Mouse (Mus musculus): ENCODE data around the gene Gm281. TPM values are rescaled to one million over a fixed set of nuclear protein-coding genes. Genes with fewer than 3 reads are reported as not detected.

The Gm281 gene
- polyA plus RNA-seq, 1 experiment = not detected

GRCm38 (mm10) chr14:13895198-13895597 lies 19.1 kb downstream of the Gm281 start:
- Histone ChIP-seq H3K27ac (ENCODE audit: insufficient read depth, low read depth, low read length) (no peak overlapping the region), H3K4me3 (ENCODE audit: insufficient read depth, low read length) (no peak overlapping the region), H3K4me1 (ENCODE audit: control insufficient read depth, insufficient read depth, low read length) (no peaks in the 10 kb centered on the region)
- TF ChIP-seq POLR2A (IDR thresholded peaks at IDR 0.05; ENCODE audit: borderline replicate concordance, low read depth, low read length) = no peak
- no peak for TF ChIP-seq CTCF (IDR thresholded peaks at IDR 0.05; ENCODE audit: low read depth, low read length)

DNA sequence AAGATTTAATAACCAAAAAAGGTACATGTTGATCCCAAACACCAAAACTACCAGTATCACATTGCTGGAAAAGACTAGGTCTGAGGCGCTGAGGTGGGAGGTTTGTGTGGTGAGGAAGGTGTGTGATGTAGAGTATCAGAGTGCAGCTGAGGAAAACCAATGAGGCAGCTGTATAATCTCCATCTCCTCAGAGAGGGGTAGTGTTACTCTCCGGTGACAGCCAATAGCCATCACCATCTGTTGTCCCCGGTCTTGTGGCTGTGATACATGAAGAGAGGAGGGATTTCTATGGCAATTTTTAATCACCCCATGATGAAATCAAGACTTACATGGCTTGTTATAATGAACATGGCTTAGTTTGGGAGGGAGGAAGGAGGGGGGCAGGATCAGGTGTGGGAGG lies 20.5 kb downstream of the Gm281 start:
- no peak overlapping the region for H3K27ac ChIP-seq (ENCODE audit: insufficient read depth, low read depth, low read length)
- no peak overlapping the region for H3K4me3 ChIP-seq (ENCODE audit: insufficient read depth, low read length)
- no peaks in the 10 kb centered on the region for H3K4me1 ChIP-seq (ENCODE audit: control insufficient read depth, insufficient read depth, low read length)
- TF ChIP-seq CTCF (IDR thresholded peaks at IDR 0.05; ENCODE audit: low read depth, low read length) = no peak
- TF ChIP-seq POLR2A (IDR thresholded peaks at IDR 0.05; ENCODE audit: borderline replicate concordance, low read depth, low read length) = no peak

GRCm38 (mm10) chr14:13861416-13861815 lies 52.9 kb downstream of the Gm281 start:
- no peak overlapping the region for H3K4me3 ChIP-seq (ENCODE audit: insufficient read depth, low read length)
- no peak overlapping the region for H3K27ac ChIP-seq (ENCODE audit: insufficient read depth, low read depth, low read length)
- no peak for TF ChIP-seq CTCF (IDR thresholded peaks at IDR 0.05; ENCODE audit: low read depth, low read length)
- TF ChIP-seq POLR2A (IDR thresholded peaks at IDR 0.05; ENCODE audit: borderline replicate concordance, low read depth, low read length) = no peak
- no peaks in the 10 kb centered on the region for H3K4me1 ChIP-seq (ENCODE audit: control insufficient read depth, insufficient read depth, low read length)

DNA sequence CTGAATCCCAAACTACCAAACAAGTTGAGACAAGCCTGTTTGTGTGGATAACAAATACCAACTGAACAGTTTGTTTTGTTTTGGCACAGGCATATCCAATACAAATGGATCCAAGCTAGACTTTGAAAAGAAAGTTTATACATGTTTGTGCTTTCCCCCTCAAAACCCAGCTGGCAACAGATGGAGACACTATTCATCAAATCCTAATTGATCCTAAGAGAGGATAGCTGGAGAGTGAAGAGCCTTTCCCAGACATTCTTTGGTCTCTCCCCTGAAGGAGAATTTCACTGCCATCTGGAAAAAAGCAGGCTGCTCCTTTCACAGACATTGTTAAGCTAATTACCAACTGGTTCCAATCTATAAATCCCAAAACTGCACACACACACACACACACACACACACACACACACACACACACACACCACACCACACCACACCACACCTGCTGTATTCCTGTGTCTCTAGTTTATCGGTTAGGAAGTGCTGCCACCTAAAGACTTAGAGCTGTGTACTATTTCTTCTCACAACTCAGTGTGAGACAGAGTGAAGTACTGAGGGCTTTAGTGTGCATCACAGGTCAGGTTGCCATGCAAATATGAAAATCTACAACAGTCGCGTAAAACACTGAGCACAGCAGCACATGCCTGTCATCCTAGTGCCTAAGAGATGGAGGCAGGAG lies 101.3 kb downstream of the Gm281 start:
- no peak overlapping the region for H3K4me3 ChIP-seq (ENCODE audit: insufficient read depth, low read length)
- TF ChIP-seq CTCF (IDR thresholded peaks at IDR 0.05; ENCODE audit: low read depth, low read length) (no peak), POLR2A (IDR thresholded peaks at IDR 0.05; ENCODE audit: borderline replicate concordance, low read depth, low read length) (no peak)
- H3K4me1 ChIP-seq (ENCODE audit: control insufficient read depth, insufficient read depth, low read length) = no peaks in the 10 kb centered on the region
- H3K27ac ChIP-seq (ENCODE audit: insufficient read depth, low read depth, low read length) = no peak overlapping the region

- Histone ChIP-seq H3K27ac (ENCODE audit: insufficient read depth, low read depth, low read length) (no peak overlapping the region), H3K4me1 (ENCODE audit: control insufficient read depth, insufficient read depth, low read length) (no peaks in the 10 kb centered on the region), H3K4me3 (ENCODE audit: insufficient read depth, low read length) (no peak overlapping the region)
- TF ChIP-seq POLR2A (IDR thresholded peaks at IDR 0.05; ENCODE audit: borderline replicate concordance, low read depth, low read length) (no peak), CTCF (IDR thresholded peaks at IDR 0.05; ENCODE audit: low read depth, low read length) (no peak)
Observed at GRCm38 (mm10) chr14:13790446-13790845, 123.8 kb downstream of the Gm281 start.

DNA sequence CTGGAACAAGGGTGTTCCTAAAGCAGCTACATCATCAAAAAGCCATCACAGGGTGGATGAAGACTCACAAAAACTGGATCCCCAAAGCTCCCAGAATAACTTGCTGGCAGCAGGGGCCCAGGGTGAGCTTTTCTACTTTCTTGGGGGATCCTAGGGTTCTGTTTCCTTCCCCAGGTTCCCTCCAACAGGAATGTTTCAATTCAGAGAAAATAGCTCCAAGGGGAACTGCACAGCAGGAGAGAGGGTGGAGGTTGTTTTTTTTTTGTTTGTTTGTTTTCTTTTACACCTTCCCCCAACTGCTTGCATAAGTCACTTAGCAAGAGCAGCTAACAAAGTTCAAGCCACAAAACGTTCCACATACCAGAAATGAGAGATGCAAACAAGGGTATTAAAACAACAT lies 124.3 kb downstream of the Gm281 start:
- H3K27ac ChIP-seq (ENCODE audit: insufficient read depth, low read depth, low read length) = no peak overlapping the region
- H3K4me1 ChIP-seq (ENCODE audit: control insufficient read depth, insufficient read depth, low read length) = no peaks in the 10 kb centered on the region
- H3K4me3 ChIP-seq (ENCODE audit: insufficient read depth, low read length) = no peak overlapping the region
- TF ChIP-seq POLR2A (IDR thresholded peaks at IDR 0.05; ENCODE audit: borderline replicate concordance, low read depth, low read length) = no peak
- no peak for TF ChIP-seq CTCF (IDR thresholded peaks at IDR 0.05; ENCODE audit: low read depth, low read length)

GRCm38 (mm10) chr14:13782970-13783369 lies 131.3 kb downstream of the Gm281 start:
- Histone ChIP-seq H3K4me3 (ENCODE audit: insufficient read depth, low read length) (no peak overlapping the region), H3K27ac (ENCODE audit: insufficient read depth, low read depth, low read length) (no peak overlapping the region), H3K4me1 (ENCODE audit: control insufficient read depth, insufficient read depth, low read length) (no peaks in the 10 kb centered on the region)
- TF ChIP-seq CTCF (IDR thresholded peaks at IDR 0.05; ENCODE audit: low read depth, low read length) (no peak), POLR2A (IDR thresholded peaks at IDR 0.05; ENCODE audit: borderline replicate concordance, low read depth, low read length) (no peak)

GRCm38 (mm10) chr14:13778383-13778782 lies 135.9 kb downstream of the Gm281 start:
- Histone ChIP-seq H3K4me3 (ENCODE audit: insufficient read depth, low read length) (no peak overlapping the region), H3K4me1 (ENCODE audit: control insufficient read depth, insufficient read depth, low read length) (no peaks in the 10 kb centered on the region), H3K27ac (ENCODE audit: insufficient read depth, low read depth, low read length) (no peak overlapping the region)
- TF ChIP-seq CTCF (IDR thresholded peaks at IDR 0.05; ENCODE audit: low read depth, low read length) = no peak
- no peak for TF ChIP-seq POLR2A (IDR thresholded peaks at IDR 0.05; ENCODE audit: borderline replicate concordance, low read depth, low read length)

DNA sequence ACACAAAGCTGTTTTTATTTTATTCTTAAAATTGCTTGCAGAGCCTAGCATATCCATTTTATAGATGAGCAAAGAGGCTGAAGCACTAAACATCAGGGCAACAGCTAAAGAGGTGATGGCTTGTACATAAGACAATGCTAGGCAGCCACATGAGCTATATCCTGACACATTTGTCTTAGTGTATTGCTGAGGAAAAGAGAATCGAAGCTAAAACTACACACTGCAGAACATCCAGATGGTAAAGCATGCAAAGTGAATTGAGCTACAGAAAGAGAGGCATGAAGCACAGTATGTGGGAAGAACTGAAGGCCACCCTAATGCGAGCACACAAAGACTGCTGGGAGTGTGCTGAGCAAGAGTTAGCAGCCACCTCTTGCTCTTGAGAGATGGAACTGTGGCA lies 143.1 kb downstream of the Gm281 start:
- no peak overlapping the region for H3K4me3 ChIP-seq (ENCODE audit: insufficient read depth, low read length)
- H3K4me1 ChIP-seq (ENCODE audit: control insufficient read depth, insufficient read depth, low read length) = no peaks in the 10 kb centered on the region
- no peak overlapping the region for H3K27ac ChIP-seq (ENCODE audit: insufficient read depth, low read depth, low read length)
- TF ChIP-seq CTCF (IDR thresholded peaks at IDR 0.05; ENCODE audit: low read depth, low read length) (no peak), POLR2A (IDR thresholded peaks at IDR 0.05; ENCODE audit: borderline replicate concordance, low read depth, low read length) (no peak)

DNA sequence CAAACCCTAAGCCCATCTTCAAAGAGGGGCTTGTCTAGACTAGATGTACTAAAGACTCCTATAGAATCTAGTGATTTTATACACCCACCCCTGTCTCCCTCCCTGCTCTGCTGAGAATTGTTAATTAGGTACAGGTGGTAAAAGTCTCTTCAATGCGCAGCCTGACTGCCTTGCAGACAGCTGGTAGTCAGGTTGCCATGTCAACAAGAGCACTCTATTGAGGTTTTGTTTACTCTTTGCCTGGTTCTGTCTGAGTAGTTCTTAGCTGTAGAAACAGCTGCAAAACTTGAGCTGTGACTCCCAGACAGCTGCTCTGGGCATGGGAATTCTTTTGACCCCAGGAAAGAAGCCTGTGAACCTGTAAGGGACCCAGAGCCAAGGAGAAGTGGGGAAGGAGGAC lies 143.6 kb downstream of the Gm281 start:
- Histone ChIP-seq H3K4me1 (ENCODE audit: control insufficient read depth, insufficient read depth, low read length) (no peaks in the 10 kb centered on the region), H3K4me3 (ENCODE audit: insufficient read depth, low read length) (no peak overlapping the region), H3K27ac (ENCODE audit: insufficient read depth, low read depth, low read length) (no peak overlapping the region)
- TF ChIP-seq POLR2A (IDR thresholded peaks at IDR 0.05; ENCODE audit: borderline replicate concordance, low read depth, low read length) (no peak), CTCF (IDR thresholded peaks at IDR 0.05; ENCODE audit: low read depth, low read length) (no peak)

Other genes with a start within 250 kb of the Gm281 start
- not detected in 2 replicates for gene Sntn, start 243.6 kb downstream of the Gm281 start, polyA plus RNA-seq (2012; ENCODE audit: insufficient read depth, insufficient read length, missing spikeins)
- gene Atxn7, start 47.0 kb upstream of the Gm281 start, polyA plus RNA-seq (2012; ENCODE audit: insufficient read depth, insufficient read length, missing spikeins) = 18.9 and 19.9 TPM in 2 replicates
- gene Thoc7, start 47.4 kb upstream of the Gm281 start, polyA plus RNA-seq (2012; ENCODE audit: insufficient read depth, insufficient read length, missing spikeins) = 59.7 and 64.2 TPM in 2 replicates
- gene Psmd6, start 206.5 kb upstream of the Gm281 start, polyA plus RNA-seq (2012; ENCODE audit: insufficient read depth, insufficient read length, missing spikeins) = 73.8 and 82.9 TPM in 2 replicates

Measured in bone marrow macrophage, adult 2 months (primary cell).